Mouse (Mus musculus): Measurements from ENCODE around the gene Mab21l1. TPM values are rescaled to one million over a fixed set of nuclear protein-coding genes. Genes with fewer than 3 reads are reported as not detected.

Gene Mab21l1
- polyA plus RNA-seq, 1 experiment from 2014 or later: not detected

DNA sequence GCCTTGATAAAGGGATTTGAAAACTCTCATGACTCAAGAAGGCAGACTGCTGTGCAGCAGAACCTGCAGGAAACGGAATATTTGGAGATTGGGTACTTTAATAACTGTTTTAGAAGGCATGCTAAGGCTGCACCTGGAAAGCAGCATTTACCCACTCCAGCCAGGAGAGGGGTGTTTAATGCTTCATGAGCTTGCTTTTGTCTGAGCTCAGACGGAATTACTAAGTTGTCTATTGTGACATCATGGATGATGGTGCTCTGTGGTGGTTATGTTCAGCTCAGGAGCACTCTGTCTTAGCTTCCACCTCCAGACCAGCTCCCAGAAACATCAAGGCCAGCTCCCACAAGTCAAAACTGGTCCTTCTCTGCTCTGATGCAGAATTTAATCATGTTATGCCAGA, 7.5 kb downstream of the Mab21l1 start:
- no peaks in the 10 kb centered on the region for H3K36me3 ChIP-seq (replicated peaks; ENCODE audit: insufficient read depth, low read length)
- H3K9me3 ChIP-seq (ENCODE audit: low read length): no peaks in the 10 kb centered on the region
- H3K4me2 ChIP-seq (ENCODE audit: low read depth, low read length): no peak overlapping the region
- no peak overlapping the region for H3K4me3 ChIP-seq (ENCODE audit: low read depth, low read length)
- H3K27me3 ChIP-seq (ENCODE audit: insufficient read depth, low read length): peaks cover 32% of the 10 kb centered on the region
- no peak for ATAC-seq
- no peak overlapping the region for H3K9ac ChIP-seq (replicated peaks)
- 46% methylated on average over 2 of the region's 2 CpGs for WGBS (ENCODE audit: insufficient replicate concordance)
- no peak for DNase-seq
- H3K4me1 ChIP-seq (ENCODE audit: insufficient read depth): peaks cover 4% of the 10 kb centered on the region; the same call in 1 of the 2 replicates
- no peak overlapping the region for H3K27ac ChIP-seq (ENCODE audit: low read depth)
- TF ChIP-seq CTCF (IDR thresholded peaks at IDR 0.05; ENCODE audit: low read depth) (no peak), EP300 (IDR thresholded peaks at IDR 0.05; ENCODE audit: low read depth) (no peak)

GRCm38 (mm10) chr3:55790609-55791008, 8.3 kb downstream of the Mab21l1 start:
- DNase-seq (no peak), ATAC-seq (no peak)
- Histone ChIP-seq H3K4me1 (ENCODE audit: insufficient read depth) (peaks cover 4% of the 10 kb centered on the region; the same call in 1 of the 2 replicates), H3K4me3 (ENCODE audit: low read depth, low read length) (no peak overlapping the region), H3K9ac (replicated peaks) (no peak overlapping the region), H3K4me2 (ENCODE audit: low read depth, low read length) (no peak overlapping the region), H3K27me3 (ENCODE audit: insufficient read depth, low read length) (peaks cover 26% of the 10 kb centered on the region), H3K9me3 (ENCODE audit: low read length) (no peaks in the 10 kb centered on the region), H3K36me3 (replicated peaks; ENCODE audit: insufficient read depth, low read length) (no peaks in the 10 kb centered on the region), H3K27ac (ENCODE audit: low read depth) (no peak overlapping the region)
- 58% methylated on average over 4 of the region's 4 CpGs for WGBS (ENCODE audit: insufficient replicate concordance)
- TF ChIP-seq EP300 (IDR thresholded peaks at IDR 0.05; ENCODE audit: low read depth) (no peak), CTCF (IDR thresholded peaks at IDR 0.05; ENCODE audit: low read depth) (no peak)

GRCm38 (mm10) chr3:55792251-55792650, 9.9 kb downstream of the Mab21l1 start:
- H3K4me1 ChIP-seq (ENCODE audit: insufficient read depth): peaks cover 4% of the 10 kb centered on the region; the same call in 1 of the 2 replicates
- H3K27ac ChIP-seq (ENCODE audit: low read depth): no peak overlapping the region
- no peak overlapping the region for H3K4me2 ChIP-seq (ENCODE audit: low read depth, low read length)
- no peak overlapping the region for H3K9ac ChIP-seq (replicated peaks)
- no peaks in the 10 kb centered on the region for H3K9me3 ChIP-seq (ENCODE audit: low read length)
- no peak for DNase-seq
- WGBS (ENCODE audit: insufficient replicate concordance): 70% methylated on average over 5 of the region's 5 CpGs
- H3K36me3 ChIP-seq (replicated peaks; ENCODE audit: insufficient read depth, low read length): no peaks in the 10 kb centered on the region
- ATAC-seq: no peak
- TF ChIP-seq EP300 (IDR thresholded peaks at IDR 0.05; ENCODE audit: low read depth) (no peak), CTCF (IDR thresholded peaks at IDR 0.05; ENCODE audit: low read depth) (no peak)
- peaks cover 10% of the 10 kb centered on the region; the same call in 1 of the 2 replicates for H3K27me3 ChIP-seq (ENCODE audit: insufficient read depth, low read length)
- H3K4me3 ChIP-seq (ENCODE audit: low read depth, low read length): no peak overlapping the region

DNA sequence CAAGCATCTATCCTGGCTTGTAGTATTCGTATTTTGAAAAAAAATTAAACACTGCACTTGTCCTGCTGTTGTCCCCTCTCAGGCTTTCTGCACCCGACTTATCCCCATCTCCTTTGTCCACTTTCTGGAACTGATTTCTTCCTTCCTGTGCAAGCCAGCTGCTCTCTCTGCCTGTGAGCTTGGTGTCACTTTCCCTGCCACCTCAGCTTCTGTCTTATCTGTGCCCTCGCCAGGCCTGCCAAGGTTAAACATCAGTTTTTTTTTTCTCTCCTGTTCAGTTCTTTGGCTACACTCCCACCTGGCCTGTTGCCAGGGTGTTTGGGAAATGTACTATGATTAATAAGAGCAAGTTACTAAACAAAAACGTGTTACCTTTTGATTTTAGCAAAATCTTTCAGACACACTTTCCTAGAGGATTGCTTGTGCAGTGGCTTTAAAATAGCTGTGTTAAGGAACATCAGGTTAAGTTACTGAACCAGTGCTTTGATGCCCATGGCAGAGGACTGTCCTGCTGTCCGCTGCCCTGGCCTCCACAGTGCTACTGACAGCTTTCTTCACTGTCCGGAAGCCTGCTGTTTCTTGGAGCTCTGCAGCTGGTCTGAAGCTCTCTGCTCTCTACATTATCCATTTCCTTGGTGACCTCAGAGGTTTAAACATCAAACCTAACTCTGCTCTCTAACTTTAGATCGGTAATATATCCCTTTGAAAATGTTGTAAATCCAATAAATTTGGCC, 11.7 kb downstream of the Mab21l1 start:
- no peak for TF ChIP-seq EP300 (IDR thresholded peaks at IDR 0.05; ENCODE audit: low read depth)
- no peaks in the 10 kb centered on the region for H3K36me3 ChIP-seq (replicated peaks; ENCODE audit: insufficient read depth, low read length)
- no peaks in the 10 kb centered on the region for H3K9me3 ChIP-seq (ENCODE audit: low read length)
- no peak overlapping the region for H3K4me3 ChIP-seq (ENCODE audit: low read depth, low read length)
- no peak for ATAC-seq
- H3K27me3 ChIP-seq (ENCODE audit: insufficient read depth, low read length): no peaks in the 10 kb centered on the region
- H3K9ac ChIP-seq (replicated peaks): no peak overlapping the region
- H3K4me2 ChIP-seq (ENCODE audit: low read depth, low read length): no peak overlapping the region
- WGBS (ENCODE audit: insufficient replicate concordance): 54% methylated on average over 7 of the region's 7 CpGs
- H3K27ac ChIP-seq (ENCODE audit: low read depth): no peak overlapping the region
- no peak for DNase-seq
- no peaks in the 10 kb centered on the region for H3K4me1 ChIP-seq (ENCODE audit: insufficient read depth)

DNA sequence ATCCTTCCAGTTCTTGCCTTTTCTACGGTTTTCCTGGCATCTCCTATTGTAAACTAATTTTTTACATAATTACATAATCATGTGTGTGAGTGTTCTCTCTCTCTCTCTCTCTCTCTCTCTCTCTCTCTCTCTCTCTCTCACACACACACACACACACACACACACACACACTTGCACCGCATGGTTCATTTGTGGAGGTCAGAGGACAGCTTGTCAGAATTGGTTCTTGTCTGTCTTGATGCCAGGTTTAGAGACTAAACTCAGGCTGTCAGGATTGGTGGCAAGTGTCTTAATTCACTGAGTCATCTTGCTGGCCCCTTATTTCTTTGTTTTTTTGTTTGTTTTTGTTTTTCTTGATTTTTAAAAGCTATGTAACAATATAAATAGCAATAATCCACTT, 12.5 kb downstream of the Mab21l1 start:
- 77% methylated on average over 2 of the region's 2 CpGs for WGBS (ENCODE audit: insufficient replicate concordance)
- H3K4me2 ChIP-seq (ENCODE audit: low read depth, low read length): no peak overlapping the region
- H3K36me3 ChIP-seq (replicated peaks; ENCODE audit: insufficient read depth, low read length): no peaks in the 10 kb centered on the region
- H3K9ac ChIP-seq (replicated peaks): no peak overlapping the region
- H3K27ac ChIP-seq (ENCODE audit: low read depth): no peak overlapping the region
- H3K9me3 ChIP-seq (ENCODE audit: low read length): no peaks in the 10 kb centered on the region
- no peaks in the 10 kb centered on the region for H3K27me3 ChIP-seq (ENCODE audit: insufficient read depth, low read length)
- DNase-seq (no peak), ATAC-seq (no peak)
- TF ChIP-seq EP300 (IDR thresholded peaks at IDR 0.05; ENCODE audit: low read depth) (no peak), CTCF (IDR thresholded peaks at IDR 0.05; ENCODE audit: low read depth) (no peak)
- no peak overlapping the region for H3K4me3 ChIP-seq (ENCODE audit: low read depth, low read length)
- no peaks in the 10 kb centered on the region for H3K4me1 ChIP-seq (ENCODE audit: insufficient read depth)

DNA sequence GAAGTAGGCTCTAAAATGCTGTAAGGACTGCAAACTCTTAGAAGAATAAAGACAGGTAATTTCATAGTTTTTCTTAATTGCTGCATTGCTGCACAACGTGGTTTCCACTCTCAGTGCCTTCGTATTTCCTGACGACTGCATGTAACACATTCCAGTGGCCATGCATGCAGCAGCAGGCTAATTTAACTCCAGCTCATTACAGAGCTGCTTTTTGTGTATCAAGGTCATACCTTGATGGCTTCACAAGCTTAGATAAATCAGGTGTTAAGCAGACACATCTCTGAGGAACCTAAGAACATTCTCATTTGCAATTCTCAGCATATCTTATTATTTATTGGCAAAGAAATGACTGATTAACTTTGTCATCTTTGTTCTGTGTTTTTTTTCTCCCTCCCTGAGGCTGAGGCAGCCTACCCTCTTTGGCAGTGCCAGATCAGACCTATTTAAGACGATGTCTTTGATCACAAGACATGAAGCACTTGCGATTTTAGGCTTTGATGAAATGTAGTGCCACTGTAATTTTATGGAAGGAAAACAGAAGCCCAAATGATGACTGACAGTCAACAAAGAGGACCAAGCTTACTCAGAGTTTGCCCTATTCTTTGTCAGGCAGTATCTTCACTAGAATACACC, 32.8 kb downstream of the Mab21l1 start:
- H3K4me3 ChIP-seq (ENCODE audit: low read depth, low read length): no peak overlapping the region
- H3K27me3 ChIP-seq (ENCODE audit: insufficient read depth, low read length): no peaks in the 10 kb centered on the region
- no peak overlapping the region for H3K4me2 ChIP-seq (ENCODE audit: low read depth, low read length)
- no peaks in the 10 kb centered on the region for H3K36me3 ChIP-seq (replicated peaks; ENCODE audit: insufficient read depth, low read length)
- DNase-seq (no peak), ATAC-seq (no peak)
- WGBS (ENCODE audit: insufficient replicate concordance): 71% methylated on average over 5 of the region's 5 CpGs
- H3K27ac ChIP-seq (ENCODE audit: low read depth): no peak overlapping the region
- H3K4me1 ChIP-seq (ENCODE audit: insufficient read depth): no peaks in the 10 kb centered on the region
- no peaks in the 10 kb centered on the region for H3K9me3 ChIP-seq (ENCODE audit: low read length)
- no peak overlapping the region for H3K9ac ChIP-seq (replicated peaks)
- no peak for TF ChIP-seq EP300 (IDR thresholded peaks at IDR 0.05; ENCODE audit: low read depth)
- TF ChIP-seq CTCF (IDR thresholded peaks at IDR 0.05; ENCODE audit: low read depth): no peak
